Mouse (Mus musculus) liver, postnatal 0 days (tissue): ENCODE data around the gene Dpy19l3.

Experiments
- CTCF ChIP-seq: sonication (generic); IDR thresholded peaks from 2 replicates; pipeline ENCODE4 v1.5.1; 2016; ENCODE audit warnings: antibody characterized with exemption, low read depth
- EP300 ChIP-seq: IDR thresholded peaks from 2 replicates; pipeline ENCODE4 v1.6.1; 2016; ENCODE audit warnings: antibody characterized with exemption, low read depth, mild to moderate bottlenecking

DNA sequence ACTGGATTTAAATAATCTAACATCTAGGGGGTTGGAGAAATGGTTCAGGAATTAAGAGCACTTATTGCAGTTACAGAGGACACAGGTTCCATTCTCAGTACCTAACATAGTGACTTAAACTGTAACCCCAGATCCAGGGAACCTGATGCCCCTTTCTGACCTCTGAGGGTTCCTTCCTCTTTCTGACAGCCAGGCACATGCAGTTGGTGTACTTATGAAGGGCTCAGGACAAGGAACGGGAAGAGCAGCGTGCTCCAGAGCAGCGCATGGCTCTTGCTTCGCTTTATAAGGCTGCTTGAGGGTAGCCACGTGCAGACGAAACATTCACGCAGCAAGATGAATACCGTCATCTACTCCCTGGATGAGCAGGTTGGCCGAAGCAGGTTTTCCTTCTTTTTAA lies 3.4 kb downstream of the Dpy19l3 start:
- no peak for TF ChIP-seq CTCF
- TF ChIP-seq EP300 = no peak
